Mouse (Mus musculus) forebrain, embryonic 11.5 days (tissue): Measurements from ENCODE around the gene Trak1. TPM values are rescaled to one million over a fixed set of nuclear protein-coding genes. Genes with fewer than 3 reads are reported as not detected.

Source experiments
- ATAC-seq: fragments of 200-750 bp; cut with Nextera tagmentation; replicated peaks from 2 replicates; pipeline ENCODE4 v1.8.0; 2017; ENCODE audit warnings: moderate TSS enrichment; ENCODE audit not compliant: low FRiP score
- DNase-seq: peaks from one replicate; pipeline ENCODE4 v3.0.0-alpha.2; 2017; ENCODE audit warnings: low spot score
- H3K27ac ChIP-seq: fragments of 300-500 bp; sonication (generic); 2 replicates; pipeline ENCODE4 v1.5.1; 2014; ENCODE audit warnings: low read depth, low read length
- H3K27me3 ChIP-seq: fragments of 300-500 bp; sonication (generic); 2 replicates; pipeline ENCODE4 v1.6.1; 2014; ENCODE audit warnings: mild to moderate bottlenecking, low read length, mixed read lengths; ENCODE audit not compliant: control insufficient read depth, insufficient read depth
- H3K36me3 ChIP-seq: fragments of 300-500 bp; sonication (generic); 2 replicates; pipeline ENCODE4 v1.6.1; 2014; ENCODE audit warnings: mild to moderate bottlenecking, low read length, moderate library complexity, mixed read lengths; ENCODE audit not compliant: control insufficient read depth, insufficient read depth
- H3K4me1 ChIP-seq: fragments of 300-500 bp; sonication (generic); replicated peaks from 2 replicates; pipeline ENCODE4 v1.6.1; 2014; ENCODE audit warnings: low read length, mixed read lengths; ENCODE audit not compliant: control insufficient read depth, insufficient read depth
- H3K4me2 ChIP-seq: fragments of 300-500 bp; sonication (generic); 2 replicates; pipeline ENCODE4 v1.6.1; 2014; ENCODE audit warnings: low read depth, mild to moderate bottlenecking, low read length, moderate library complexity, mixed read lengths; ENCODE audit not compliant: severe bottlenecking
- H3K4me3 ChIP-seq: fragments of 300-500 bp; sonication (generic); 2 replicates; pipeline ENCODE4 v1.5.1; 2014; ENCODE audit warnings: low read depth, low read length
- H3K9ac ChIP-seq: fragments of 300-500 bp; sonication (generic); 2 replicates; pipeline ENCODE4 v1.6.1; 2014; ENCODE audit warnings: low read length
- H3K9me3 ChIP-seq: fragments of 300-500 bp; sonication (generic); 2 replicates; pipeline ENCODE4 v1.6.1; 2016; ENCODE audit warnings: low read length, mixed read lengths; ENCODE audit not compliant: control insufficient read depth
- WGBS: fragments of 180-500 bp; shearing (Covaris S2); extraction: QIAGEN DNeasy Blood & Tissue Kit; methylation state at CpG from one replicate; pipeline ENCODE4 v1.1.7; 2014; 5-methylcytosine and 5-hydroxymethylcytosine counted together
- polyA plus RNA-seq: library from polyadenylated mRNA; unstranded; fragments of >200 nt; fragmentation: Nextera tagmentation; extraction: Ambion mirVana; gene quantifications from 2 replicates; pipeline ENCODE4 v1.2.1, GENCODE M21; 2014

Trak1 gene
- polyA plus RNA-seq, 1 experiment from 2014 or later: 33.5 TPM

DNA sequence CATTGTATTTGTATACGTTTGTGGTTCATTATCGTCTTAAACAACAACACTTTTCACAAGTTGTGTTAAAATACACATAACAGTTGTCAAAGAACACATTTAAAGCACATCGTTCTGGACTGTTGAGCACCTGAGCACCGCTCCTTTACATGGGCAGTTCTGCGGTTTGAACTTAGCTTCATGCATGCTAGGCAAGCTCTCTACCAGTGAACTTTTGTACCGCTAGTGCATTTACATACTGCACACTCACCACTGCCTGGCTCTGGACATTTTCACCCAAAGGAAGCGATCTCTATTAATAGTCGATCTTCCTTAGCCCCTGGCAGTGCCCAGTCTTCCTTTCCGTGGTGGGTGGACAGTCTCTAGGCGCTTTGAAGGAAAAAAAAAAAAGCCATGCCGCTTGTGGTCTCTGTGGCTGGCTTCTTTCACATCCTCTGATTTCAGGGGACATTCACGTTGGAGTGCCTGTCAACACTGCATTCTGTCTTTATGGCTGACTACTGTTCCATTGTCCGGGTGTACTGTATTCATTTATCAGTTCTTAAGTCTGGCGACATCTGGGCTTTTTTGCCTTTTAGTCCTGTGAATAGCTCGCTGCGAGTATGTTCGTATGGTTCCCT is 84.5 kb downstream of the Trak1 start:
- 87% methylated on average over 17 of the region's 17 CpGs for WGBS
- Histone ChIP-seq H3K9me3 (no peaks in the 10 kb centered on the region), H3K4me2 (no peak overlapping the region), H3K27me3 (no peaks in the 10 kb centered on the region), H3K4me1 (peaks cover 1% of the 10 kb centered on the region; the same call in 1 of the 2 replicates), H3K4me3 (no peak overlapping the region), H3K27ac (peak overlapping the region; percentile 31; the same call in 1 of the 2 replicates), H3K36me3 (no peaks in the 10 kb centered on the region), H3K9ac (no peak overlapping the region)
- DNase-seq (no peak), ATAC-seq (no peak)

- Histone ChIP-seq H3K4me2 (no peak overlapping the region), H3K4me1 (peaks cover 1% of the 10 kb centered on the region; the same call in 1 of the 2 replicates), H3K9ac (no peak overlapping the region), H3K4me3 (no peak overlapping the region), H3K27me3 (no peaks in the 10 kb centered on the region), H3K36me3 (no peaks in the 10 kb centered on the region), H3K9me3 (no peaks in the 10 kb centered on the region), H3K27ac (peak overlapping the region; percentile 31; the same call in 1 of the 2 replicates)
- no peak for DNase-seq
- WGBS: 91% methylated on average over 14 of the region's 14 CpGs
- no peak for ATAC-seq
These were observed 85.3 kb downstream of the Trak1 start for GRCm38 (mm10) chr9:121382568-121382967.

GRCm38 (mm10) chr9:121383180-121383586 is 85.9 kb downstream of the Trak1 start:
- Histone ChIP-seq H3K4me3 (no peak overlapping the region), H3K27me3 (no peaks in the 10 kb centered on the region), H3K4me1 (peaks cover 3% of the 10 kb centered on the region; the same call in 1 of the 2 replicates), H3K4me2 (no peak overlapping the region), H3K9ac (no peak overlapping the region), H3K27ac (no peak overlapping the region), H3K36me3 (no peaks in the 10 kb centered on the region), H3K9me3 (no peaks in the 10 kb centered on the region)
- no peak for ATAC-seq
- WGBS: 91% methylated on average over 9 of the region's 9 CpGs
- DNase-seq: no peak

- H3K27ac ChIP-seq: no peak overlapping the region
- H3K9ac ChIP-seq: no peak overlapping the region
- no peak for DNase-seq
- H3K9me3 ChIP-seq: no peaks in the 10 kb centered on the region
- peaks cover 3% of the 10 kb centered on the region; the same call in 1 of the 2 replicates for H3K4me1 ChIP-seq
- 82% methylated on average over 7 of the region's 7 CpGs for WGBS
- no peak overlapping the region for H3K4me2 ChIP-seq
- no peaks in the 10 kb centered on the region for H3K36me3 ChIP-seq
- H3K27me3 ChIP-seq: no peaks in the 10 kb centered on the region
- no peak for ATAC-seq
- H3K4me3 ChIP-seq: no peak overlapping the region
These were observed 87.3 kb downstream of the Trak1 start for GRCm38 (mm10) chr9:121384620-121385019.

GRCm38 (mm10) chr9:121385091-121385748 is 87.9 kb downstream of the Trak1 start:
- peaks cover 3% of the 10 kb centered on the region; the same call in 1 of the 2 replicates for H3K4me1 ChIP-seq
- DNase-seq: peak; percentile 90
- H3K9me3 ChIP-seq: no peaks in the 10 kb centered on the region
- ATAC-seq: 0 out of 2 replicates have a peak, but pooled peaks have one; percentile 15
- no peak overlapping the region for H3K4me2 ChIP-seq
- no peaks in the 10 kb centered on the region for H3K36me3 ChIP-seq
- H3K9ac ChIP-seq: no peak overlapping the region; the same call in 1 of the 2 replicates
- no peaks in the 10 kb centered on the region for H3K27me3 ChIP-seq
- 36% methylated on average over 16 of the region's 16 CpGs for WGBS
- H3K4me3 ChIP-seq: no peak overlapping the region
- H3K27ac ChIP-seq: no peak overlapping the region

DNA sequence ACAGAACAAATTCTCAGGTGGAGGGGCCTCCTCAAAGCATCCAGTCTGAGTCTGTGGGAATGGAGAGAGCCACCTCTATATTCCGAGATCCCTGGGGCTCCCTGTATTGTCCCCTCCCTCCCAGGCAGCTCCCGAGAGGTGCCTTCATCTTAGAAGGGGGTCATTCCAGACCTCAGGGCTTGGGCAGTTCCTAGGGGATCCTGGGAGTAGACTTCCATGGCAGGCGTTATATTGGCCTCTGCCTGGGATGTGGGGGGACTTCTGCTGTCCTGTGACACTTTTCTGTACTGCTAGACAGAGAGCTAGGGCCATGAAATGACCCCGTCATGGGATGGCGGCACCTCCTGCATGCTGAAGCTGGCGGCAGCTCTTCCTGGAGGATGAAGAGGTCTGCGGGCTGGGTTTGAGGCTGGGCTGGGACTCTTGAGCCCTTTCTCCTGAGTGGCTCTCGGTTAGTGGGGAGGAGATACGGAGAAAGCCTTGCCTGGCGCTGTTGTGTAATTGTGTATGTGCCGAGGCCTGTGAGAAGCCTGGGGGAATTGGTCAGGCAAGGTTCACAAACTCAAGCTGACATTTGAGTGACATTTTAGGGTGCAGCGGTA is 88.5 kb downstream of the Trak1 start:
- WGBS: 88% methylated on average over 12 of the region's 12 CpGs
- ATAC-seq (no peak), DNase-seq (no peak)
- no peaks in the 10 kb centered on the region for H3K27me3 ChIP-seq
- no peak overlapping the region for H3K9ac ChIP-seq
- no peak overlapping the region for H3K4me2 ChIP-seq
- peaks cover 3% of the 10 kb centered on the region; the same call in 1 of the 2 replicates for H3K4me1 ChIP-seq
- no peak overlapping the region for H3K27ac ChIP-seq
- no peaks in the 10 kb centered on the region for H3K36me3 ChIP-seq
- H3K4me3 ChIP-seq: no peak overlapping the region
- no peaks in the 10 kb centered on the region for H3K9me3 ChIP-seq

DNA sequence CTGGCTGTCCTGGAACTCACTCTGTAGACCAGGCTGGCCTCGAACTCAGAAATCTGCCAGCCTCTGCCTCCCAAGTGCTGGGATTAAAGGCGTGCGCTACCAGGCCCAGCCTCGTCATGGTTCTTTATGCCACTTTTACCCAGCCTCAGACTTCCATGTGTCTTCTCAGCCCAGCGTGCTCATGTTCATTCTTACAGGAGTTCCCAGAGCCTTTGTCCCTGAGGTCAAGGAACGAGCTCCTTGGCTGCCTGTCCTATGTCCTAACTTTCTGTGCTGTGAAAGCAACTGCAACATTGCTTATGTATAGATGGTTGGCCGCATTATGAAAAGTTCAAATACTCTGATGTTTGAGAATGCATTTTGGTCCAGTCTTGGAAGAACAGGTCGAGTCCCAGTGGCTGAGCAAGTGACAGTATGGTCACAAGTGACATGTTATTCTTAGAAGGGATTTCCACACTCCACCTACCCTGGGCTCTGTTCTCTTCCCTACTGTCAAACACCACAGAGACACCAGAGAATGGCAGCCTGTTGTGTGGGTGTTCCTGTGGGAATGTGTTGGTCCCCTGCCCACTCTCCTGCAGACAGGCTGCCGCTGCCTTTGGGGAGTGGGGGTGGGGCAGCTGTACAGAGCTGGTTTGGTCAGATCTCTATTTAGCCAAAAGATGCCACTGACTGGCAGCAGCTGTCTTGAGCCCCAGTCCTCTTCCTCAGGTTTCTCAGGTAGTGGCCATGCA is 90.4 kb downstream of the Trak1 start:
- Histone ChIP-seq H3K36me3 (no peaks in the 10 kb centered on the region; the same call in 1 of the 2 replicates), H3K4me1 (peaks cover 2% of the 10 kb centered on the region; the same call in 1 of the 2 replicates), H3K9me3 (no peaks in the 10 kb centered on the region), H3K4me3 (no peak overlapping the region), H3K27ac (no peak overlapping the region), H3K4me2 (no peak overlapping the region), H3K9ac (no peak overlapping the region; the same call in 1 of the 2 replicates), H3K27me3 (no peaks in the 10 kb centered on the region)
- DNase-seq (peak; percentile 46), ATAC-seq (no peak)
- WGBS: 86% methylated on average over 9 of the region's 9 CpGs

- Histone ChIP-seq H3K27ac (no peak overlapping the region), H3K36me3 (no peaks in the 10 kb centered on the region; the same call in 1 of the 2 replicates), H3K9me3 (no peaks in the 10 kb centered on the region), H3K4me1 (peaks cover 2% of the 10 kb centered on the region; the same call in 1 of the 2 replicates), H3K9ac (no peak overlapping the region; the same call in 1 of the 2 replicates), H3K4me2 (no peak overlapping the region), H3K27me3 (no peaks in the 10 kb centered on the region), H3K4me3 (no peak overlapping the region)
- no peak for ATAC-seq
- no peak for DNase-seq
- whole genome bisulfite sequencing: 82% methylated on average over 13 of the region's 13 CpGs
These were observed 91.1 kb downstream of the Trak1 start for GRCm38 (mm10) chr9:121388273-121388931.
